Mouse (Mus musculus): ENCODE measurements around the gene Golga4. TPM values are rescaled to one million over a fixed set of nuclear protein-coding genes. Genes with fewer than 3 reads are reported as not detected.

The Golga4 gene
- polyA plus RNA-seq, 1 experiment from 2014 or later = 96.8 TPM

DNA sequence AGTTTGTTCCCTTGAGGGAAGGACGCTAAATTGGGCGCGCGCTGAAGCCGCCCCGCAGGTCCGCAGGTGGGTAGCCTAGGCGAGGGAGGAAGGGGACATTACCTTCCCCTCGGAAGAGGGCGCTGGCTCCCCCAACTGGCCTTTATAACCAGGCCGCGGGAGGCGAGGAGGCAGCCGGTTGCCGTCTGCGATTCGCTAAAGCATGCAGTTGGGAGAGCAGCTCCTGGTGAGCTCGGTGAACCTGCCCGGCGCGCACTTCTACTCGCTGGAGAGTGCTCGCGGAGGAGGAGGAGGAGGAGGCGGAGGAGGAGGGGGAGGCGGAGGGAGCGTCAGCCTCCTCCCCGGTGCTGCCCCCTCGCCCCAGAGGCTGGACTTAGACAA lies 27.6 kb upstream of the Golga4 start:
- in situ Hi-C loops (cut with MboI; ENCODE audit: low pct_unique_long_range_greater_than_20kb) = no loop called here
- ATAC-seq (peak; percentile 41), DNase-seq (ENCODE audit: low read depth, low spot score) (no peak)

DNA sequence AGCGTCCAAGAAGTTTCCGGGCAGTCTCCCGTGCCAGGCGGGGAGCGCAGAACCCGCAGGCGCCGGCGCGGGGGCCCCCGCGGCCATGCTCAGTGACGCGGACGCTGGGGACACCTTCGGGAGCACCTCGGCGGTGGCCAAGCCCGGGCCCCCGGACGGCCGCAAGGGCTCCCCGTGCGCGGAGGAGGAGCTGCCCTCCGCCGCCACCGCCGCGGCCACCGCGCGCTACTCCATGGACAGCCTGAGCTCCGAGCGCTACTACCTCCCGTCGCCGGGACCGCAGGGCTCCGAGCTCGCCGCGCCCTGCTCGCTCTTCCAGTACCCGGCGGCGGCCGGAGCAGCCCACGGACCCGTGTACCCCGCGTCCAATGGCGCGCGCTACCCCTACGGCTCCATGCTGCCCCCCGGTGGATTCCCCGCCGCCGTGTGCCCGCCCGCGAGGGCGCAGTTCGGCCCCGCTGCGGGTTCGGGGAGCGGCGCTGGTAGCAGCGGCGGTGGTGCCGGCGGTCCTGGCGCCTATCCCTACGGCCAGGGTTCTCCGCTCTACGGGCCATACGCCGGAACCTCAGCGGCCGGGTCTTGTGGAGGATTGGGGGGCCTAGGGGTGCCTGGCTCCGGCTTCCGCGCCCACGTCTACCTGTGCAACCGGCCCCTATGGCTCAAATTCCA lies 27.1 kb upstream of the Golga4 start:
- in situ Hi-C loops (cut with MboI; ENCODE audit: low pct_unique_long_range_greater_than_20kb) = no loop called here
- ChIA-PET CTCF (interaction anchor here (1.5 kb wide), 1 partner anchor 91 kb away, joined by 5 read pairs; no protein-coding TSS in a partner anchor), POLR2A (no interaction called here)
- peaks cover 18% of the 10 kb centered on the region for H3K27me3 ChIP-seq
- ATAC-seq (peak; percentile 73), DNase-seq (ENCODE audit: low read depth, low spot score) (no peak)
- peak; percentile 96 for TF ChIP-seq CTCF (IDR thresholded peaks at IDR 0.05)

More for the DNA sequence above, 27.6 kb upstream of the Golga4 start:
- peaks cover 18% of the 10 kb centered on the region for H3K27me3 ChIP-seq
- ChIA-PET POLR2A (interaction anchor here (0.6 kb wide), 1 partner anchor 1449 kb away, joined by 4 read pairs; no protein-coding TSS in a partner anchor), CTCF (interaction anchor here (0.8 to 1.5 kb wide), 2 partner anchors 11 to 90 kb away, joined by 3 to 5 read pairs; no protein-coding TSS in a partner anchor)
- TF ChIP-seq CTCF (IDR thresholded peaks at IDR 0.05) = peak; percentile 53

DNA sequence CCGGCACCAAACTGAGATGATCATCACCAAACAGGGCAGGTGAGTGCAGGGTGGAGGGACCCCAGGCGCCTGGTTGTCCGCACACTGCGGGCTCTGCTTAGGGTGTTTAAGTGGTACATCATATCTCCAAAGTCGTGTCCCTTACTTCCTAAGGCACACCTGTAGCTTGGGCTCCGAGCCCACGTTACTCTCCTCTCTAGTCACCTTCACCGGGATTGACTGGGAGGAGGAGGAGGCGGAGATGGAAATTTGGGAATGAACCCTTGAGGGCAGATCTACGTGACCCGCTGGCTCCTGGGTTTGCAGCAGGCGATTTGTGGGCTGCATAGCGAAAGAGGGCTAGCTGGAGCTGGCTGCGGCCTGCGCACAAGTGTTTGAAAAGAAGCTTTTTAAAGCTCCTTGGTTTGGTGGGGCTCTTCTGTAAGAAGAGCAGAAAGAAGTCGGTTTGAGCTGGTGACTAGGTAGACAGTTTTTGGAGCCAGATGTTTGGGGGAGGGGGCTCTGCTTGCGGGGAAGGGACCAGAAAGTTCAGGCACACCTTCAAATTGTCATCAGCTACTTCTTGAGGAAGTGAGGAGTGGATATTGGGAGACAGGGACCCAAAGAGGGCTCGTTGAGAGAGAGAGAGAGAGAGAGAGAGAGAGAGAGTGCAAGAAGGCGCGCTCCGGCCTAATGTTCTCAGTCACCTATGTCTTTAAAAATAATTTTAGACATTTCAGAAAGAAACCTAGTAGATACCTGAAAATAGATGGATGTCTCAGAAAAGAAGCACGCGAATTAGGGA lies 26.4 kb upstream of the Golga4 start:
- POLR2A ChIA-PET = no interaction called here
- no peak for TF ChIP-seq CTCF (IDR thresholded peaks at IDR 0.05)
- H3K27me3 ChIP-seq = peaks cover 18% of the 10 kb centered on the region
- in situ Hi-C loops (cut with MboI; ENCODE audit: low pct_unique_long_range_greater_than_20kb) = loop anchor here (5.0 kb wide), 1 partner anchor 372 kb away; no protein-coding TSS in a partner anchor
- DNase-seq (ENCODE audit: low read depth, low spot score) (no peak), ATAC-seq (no peak)
- CTCF ChIA-PET = interaction anchor here (1.5 kb wide), 1 partner anchor 91 kb away, joined by 5 read pairs; no protein-coding TSS in a partner anchor

DNA sequence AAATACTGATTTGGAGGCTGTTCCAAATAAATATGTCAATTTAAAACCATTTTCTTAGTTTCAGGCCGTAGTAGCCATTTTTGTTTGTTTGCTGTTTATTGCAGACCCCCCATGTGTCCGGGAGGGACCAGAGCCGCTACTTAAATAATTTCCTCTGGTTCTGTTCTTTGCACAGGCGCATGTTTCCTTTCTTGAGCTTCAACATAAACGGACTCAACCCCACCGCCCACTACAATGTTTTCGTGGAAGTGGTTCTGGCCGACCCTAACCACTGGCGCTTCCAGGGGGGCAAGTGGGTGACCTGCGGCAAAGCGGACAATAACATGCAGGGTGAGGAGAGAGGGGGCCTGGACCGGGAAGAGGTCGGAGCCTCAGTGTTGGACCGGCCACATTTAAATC lies 25.8 kb upstream of the Golga4 start:
- H3K27me3 ChIP-seq = peaks cover 18% of the 10 kb centered on the region
- CTCF ChIA-PET = no interaction called here
- no peak for TF ChIP-seq CTCF (IDR thresholded peaks at IDR 0.05)
- DNase-seq (ENCODE audit: low read depth, low spot score) (no peak), ATAC-seq (no peak)
- POLR2A ChIA-PET = no interaction called here
- in situ Hi-C loops (cut with MboI; ENCODE audit: low pct_unique_long_range_greater_than_20kb) = loop anchor here (5.0 kb wide), 1 partner anchor 373 kb away; no protein-coding TSS in a partner anchor

DNA sequence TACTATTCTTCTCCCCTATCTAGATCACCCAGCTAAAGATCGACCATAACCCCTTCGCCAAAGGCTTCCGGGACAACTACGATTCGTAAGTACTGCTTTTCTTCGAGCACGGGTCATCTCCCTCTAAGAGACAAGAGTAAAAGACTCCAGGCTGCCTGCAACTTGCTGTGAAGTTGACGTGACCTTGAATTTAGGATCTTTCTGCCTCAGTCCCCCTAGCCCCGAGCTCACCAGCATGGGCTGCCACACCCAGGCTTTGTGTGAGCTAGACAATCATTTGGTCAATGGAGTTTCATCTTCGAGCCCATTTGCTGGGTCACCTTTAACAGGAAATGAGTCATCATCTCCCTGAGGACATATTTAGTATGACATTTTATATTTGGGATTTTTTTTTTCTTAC lies 23.9 kb upstream of the Golga4 start:
- ChIA-PET CTCF (no interaction called here), POLR2A (interaction anchor here (0.7 kb wide), 1 partner anchor 1431 kb away, joined by 3 read pairs; no protein-coding TSS in a partner anchor)
- no peak for TF ChIP-seq CTCF (IDR thresholded peaks at IDR 0.05)
- no peak for ATAC-seq
- peaks cover 9% of the 10 kb centered on the region for H3K27me3 ChIP-seq
- in situ Hi-C loops (cut with MboI; ENCODE audit: low pct_unique_long_range_greater_than_20kb) = loop anchor here (5.0 kb wide), 1 partner anchor 375 kb away; no protein-coding TSS in a partner anchor
- DNase-seq (ENCODE audit: low read depth, low spot score) = no peak

DNA sequence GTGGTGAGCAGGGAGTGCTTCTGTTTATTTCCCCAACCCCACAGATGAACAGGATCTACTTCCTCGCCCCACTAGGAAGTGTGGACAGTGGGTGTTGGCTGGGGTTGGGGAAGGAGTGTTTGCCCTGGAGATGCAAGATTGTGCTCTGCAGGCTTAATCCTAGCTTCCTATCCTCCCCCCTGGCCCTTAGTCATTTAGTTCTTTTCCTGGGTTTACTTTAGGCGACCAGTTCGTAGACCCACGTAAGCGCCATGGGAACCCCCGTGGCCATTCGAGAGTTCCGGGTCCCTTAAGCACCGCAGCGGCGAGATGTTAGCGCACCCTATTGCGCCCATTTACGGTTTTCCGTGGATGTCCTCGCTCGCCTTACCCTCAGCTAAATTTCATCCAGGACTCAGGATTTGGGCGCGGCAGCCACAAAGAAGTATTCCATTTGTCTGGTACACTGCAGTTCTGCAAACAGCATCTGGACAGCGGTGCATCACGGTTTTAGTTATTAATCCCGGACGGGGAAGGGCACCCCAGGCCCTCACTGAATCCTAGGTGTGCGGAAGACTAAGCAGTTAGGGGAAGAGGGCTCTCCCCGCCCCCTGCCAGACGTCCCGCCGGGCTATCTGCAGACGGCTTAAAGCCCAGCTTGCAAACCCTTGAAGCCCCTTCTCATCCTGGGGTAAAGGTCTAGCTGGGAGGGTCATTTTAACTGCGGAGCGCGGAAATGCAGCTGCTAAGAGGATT lies 19.5 kb upstream of the Golga4 start:
- peaks cover 4% of the 10 kb centered on the region for H3K27me3 ChIP-seq
- no peak for DNase-seq (ENCODE audit: low read depth, low spot score)
- in situ Hi-C loops (cut with MboI; ENCODE audit: low pct_unique_long_range_greater_than_20kb) = no loop called here
- ATAC-seq = no peak
- TF ChIP-seq CTCF (IDR thresholded peaks at IDR 0.05) = no peak
- ChIA-PET CTCF (interaction anchor here (1.4 kb wide), 3 partner anchors 9 to 434 kb away, joined by 3 to 4 read pairs (median 4); partner anchors contain the start of gene Eomes), POLR2A (no interaction called here)

DNA sequence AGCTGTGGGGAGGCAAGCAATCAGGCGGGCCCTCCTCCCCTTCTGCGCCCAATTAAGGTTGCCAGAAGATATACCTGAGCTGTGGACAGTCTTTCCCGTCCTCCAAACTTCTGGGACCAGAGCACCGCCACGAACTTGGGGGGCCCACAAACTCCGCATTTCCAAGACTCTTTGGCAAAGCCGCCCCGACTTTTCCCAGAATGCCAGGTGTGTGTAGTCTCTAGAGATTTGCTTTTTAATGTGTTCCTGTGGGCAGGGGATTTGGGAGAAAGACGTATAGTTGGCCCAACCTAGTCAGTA lies 19.0 kb upstream of the Golga4 start:
- ChIA-PET CTCF (interaction anchor here (1.4 kb wide), 1 partner anchor 9 kb away, joined by 4 read pairs; the partner anchor contains the start of gene Eomes), POLR2A (no interaction called here)
- in situ Hi-C loops (cut with MboI; ENCODE audit: low pct_unique_long_range_greater_than_20kb) = no loop called here
- DNase-seq (ENCODE audit: low read depth, low spot score) (no peak), ATAC-seq (no peak)
- peaks cover 10% of the 10 kb centered on the region for H3K27me3 ChIP-seq
- no peak for TF ChIP-seq CTCF (IDR thresholded peaks at IDR 0.05)

DNA sequence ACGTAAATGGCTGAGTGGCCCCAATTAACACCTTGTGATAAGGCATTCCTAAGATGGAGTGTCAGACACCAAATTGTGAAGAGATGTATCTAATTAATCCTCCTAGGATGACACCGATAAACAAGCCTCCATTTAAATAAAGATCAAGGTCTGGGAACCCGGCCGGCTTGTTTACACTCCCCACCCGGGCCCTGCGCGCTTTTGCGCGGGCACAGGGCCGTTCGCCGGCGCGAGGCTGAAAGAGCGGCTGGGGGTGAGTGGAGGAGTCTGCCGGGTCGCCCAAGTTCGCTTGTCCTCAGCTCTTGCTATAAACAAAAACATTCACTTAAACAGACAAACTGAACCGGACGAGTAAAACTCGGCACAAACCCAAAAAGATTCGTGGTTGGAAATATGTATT lies 18.4 kb upstream of the Golga4 start:
- DNase-seq (ENCODE audit: low read depth, low spot score) = no peak
- ChIA-PET POLR2A (no interaction called here), CTCF (no interaction called here)
- peaks cover 16% of the 10 kb centered on the region for H3K27me3 ChIP-seq
- in situ Hi-C loops (cut with MboI; ENCODE audit: low pct_unique_long_range_greater_than_20kb) = no loop called here
- TF ChIP-seq CTCF (IDR thresholded peaks at IDR 0.05) = no peak
- ATAC-seq = no peak

DNA sequence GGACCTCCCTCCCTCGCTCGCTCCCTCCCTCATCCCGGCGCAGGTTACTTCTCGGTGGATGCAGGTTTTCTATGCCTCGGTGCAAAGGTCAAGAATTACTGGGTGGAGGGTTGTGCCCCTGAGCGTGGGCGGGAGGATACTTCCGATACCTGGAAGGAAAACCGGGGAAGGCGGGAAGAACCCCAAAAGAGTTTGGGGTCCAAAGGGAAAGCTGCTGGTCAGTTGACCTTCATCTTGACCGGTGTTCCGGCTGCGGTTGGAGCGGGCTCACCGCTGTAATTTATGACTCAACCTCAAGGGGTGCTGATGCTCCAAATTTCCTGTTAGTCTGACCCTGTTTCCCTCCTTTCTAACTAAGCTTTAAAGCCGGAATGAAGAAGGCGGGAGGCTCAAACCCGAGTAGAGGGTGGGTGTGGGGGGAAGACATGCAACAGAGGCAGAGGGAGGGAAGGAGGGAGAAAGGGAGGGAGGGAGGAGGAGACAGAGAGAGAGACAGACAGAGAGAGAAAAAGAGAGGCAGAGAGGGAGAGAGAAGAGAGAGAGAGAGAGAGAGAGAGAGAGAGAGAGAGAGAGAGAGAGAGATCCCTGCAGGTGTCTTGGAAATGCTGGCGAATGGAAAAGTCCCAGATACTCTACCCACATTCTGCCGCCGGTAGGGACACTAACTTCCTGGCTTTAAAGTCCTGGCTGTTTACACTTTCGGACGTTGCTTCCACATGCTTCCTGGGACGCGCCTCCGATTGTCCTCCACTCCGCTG lies 17.8 kb upstream of the Golga4 start:
- in situ Hi-C loops (cut with MboI; ENCODE audit: low pct_unique_long_range_greater_than_20kb) = no loop called here
- H3K27me3 ChIP-seq = peaks cover 20% of the 10 kb centered on the region
- ATAC-seq (no peak), DNase-seq (ENCODE audit: low read depth, low spot score) (no peak)
- ChIA-PET POLR2A (interaction anchor here (0.6 kb wide), 1 partner anchor 752 kb away, joined by 4 read pairs; no protein-coding TSS in a partner anchor), CTCF (interaction anchor here (1.2 to 1.8 kb wide), 3 partner anchors 430 to 436 kb away, joined by 4 to 12 read pairs (median 6); no protein-coding TSS in a partner anchor)
- no peak for TF ChIP-seq CTCF (IDR thresholded peaks at IDR 0.05)
